Mouse (Mus musculus): ENCODE data around the gene Plxna3.

Gene Plxna3

DNA sequence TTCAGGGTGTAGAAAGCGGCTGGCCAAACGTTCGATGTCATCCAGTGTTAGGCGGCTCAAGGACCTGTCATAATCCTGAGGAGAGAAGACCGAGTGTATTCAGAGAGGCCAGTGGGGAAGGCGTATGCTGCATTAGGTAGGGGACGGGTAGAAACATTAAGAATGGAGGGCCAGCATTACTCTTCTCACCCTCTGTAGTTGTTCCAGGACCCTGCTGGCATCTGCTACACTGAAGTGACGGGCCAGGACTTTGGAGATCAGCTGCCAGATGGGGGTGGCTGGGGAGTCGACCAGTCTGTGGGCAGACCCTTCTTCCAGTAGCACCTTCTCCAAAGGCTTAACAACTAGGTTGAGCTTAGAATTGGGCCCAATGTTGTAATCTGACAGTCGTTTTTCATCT is 38.6 kb downstream of the Plxna3 start:
- no peak for DNase-seq (ENCODE audit: extremely low read depth, low read depth, low spot score)

DNA sequence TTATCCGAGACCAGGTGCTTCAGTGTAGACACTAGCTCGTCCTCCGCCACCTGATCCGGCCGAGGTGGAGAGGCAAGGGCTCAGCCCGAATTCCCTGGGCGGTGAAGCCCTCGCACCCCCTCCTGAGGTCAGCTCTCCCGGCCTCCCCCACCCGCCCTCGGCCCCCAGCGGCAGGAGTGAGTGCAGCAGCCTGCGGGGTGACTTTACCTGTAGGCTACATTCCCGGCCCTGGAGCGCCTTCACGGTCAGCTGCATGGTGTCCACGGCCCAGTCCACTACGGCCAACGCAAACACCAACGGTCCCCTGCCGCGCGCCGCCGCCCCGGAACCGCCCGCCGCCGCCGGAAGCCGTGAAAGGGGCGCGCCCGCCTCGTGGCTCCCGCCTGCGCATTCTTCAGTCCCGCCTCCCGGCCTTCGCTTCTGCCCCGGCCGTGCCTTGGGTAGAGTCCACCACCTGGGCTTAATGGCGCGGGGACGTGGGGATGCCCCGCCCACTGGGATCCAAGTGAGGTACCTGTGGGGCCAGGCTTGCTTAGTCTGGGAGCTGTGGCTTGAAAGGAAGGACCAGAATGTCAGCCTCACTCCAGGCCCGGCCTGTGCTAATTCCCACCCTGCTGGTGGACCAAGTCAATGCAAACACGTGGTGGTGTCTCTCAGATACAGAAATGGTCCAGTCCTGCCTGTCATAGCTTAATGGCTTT is 39.5 kb downstream of the Plxna3 start:
- DNase-seq (ENCODE audit: extremely low read depth, low read depth, low spot score), result no peak

DNA sequence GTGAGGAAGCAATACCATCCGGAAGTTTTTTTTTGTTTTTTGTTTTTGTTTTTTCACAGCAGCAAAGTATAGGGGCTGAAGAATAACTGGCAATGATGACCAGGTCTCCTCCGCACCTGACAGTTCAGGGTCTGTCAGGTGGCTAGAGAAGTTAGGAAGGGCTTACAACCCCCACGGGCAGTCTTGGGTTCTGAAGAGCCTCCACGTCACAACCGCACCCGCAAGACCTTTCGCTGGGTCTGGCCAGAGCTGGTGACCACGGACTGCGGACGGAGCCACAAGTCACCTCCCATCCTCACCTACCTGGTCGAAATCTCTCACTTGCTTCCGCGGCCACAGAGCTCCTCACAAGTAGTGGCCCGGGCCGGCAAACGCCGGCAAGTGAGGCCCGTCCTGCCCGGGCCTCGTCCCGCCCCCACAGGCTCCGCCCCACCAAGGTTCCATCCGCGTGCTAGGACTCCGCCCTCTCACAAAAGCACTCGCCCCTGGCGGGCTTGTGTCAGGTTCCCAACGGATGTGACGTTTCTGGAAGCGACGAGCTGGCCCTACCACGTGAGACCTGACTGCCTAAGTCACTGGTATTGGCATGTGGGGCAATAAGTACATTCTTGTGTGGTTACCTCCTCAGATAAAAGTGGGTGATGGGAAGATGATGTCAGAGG is 44.2 kb downstream of the Plxna3 start, which contains the start of the genes Ubl4a and Slc10a3:
Gene Ubl4a (minus strand): TSS at position 331 of the 662 bp plus-strand sequence.
Gene Slc10a3 (minus strand): TSS at position 462 of the 662 bp plus-strand sequence.
- DNase-seq (ENCODE audit: extremely low read depth, low read depth, low spot score), result peak; percentile 26

DNA sequence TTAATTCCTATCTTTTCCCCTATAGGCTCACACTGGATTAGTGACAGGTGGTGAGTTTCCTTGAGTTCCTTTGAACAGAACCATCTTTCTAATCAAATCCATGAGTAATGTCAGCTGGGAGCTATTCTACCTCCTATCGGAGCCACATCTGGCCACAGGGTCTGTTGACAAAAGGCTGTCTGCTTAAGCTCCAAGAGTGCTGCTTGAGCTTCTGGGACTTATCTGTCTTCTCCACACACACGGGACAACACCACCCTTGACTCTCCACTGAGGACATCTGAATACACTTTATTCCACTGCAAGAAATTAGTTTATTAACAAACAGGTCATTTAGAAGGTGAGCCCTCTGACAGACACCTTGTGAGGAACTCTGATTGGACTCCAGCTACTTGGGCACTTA is 55.6 kb downstream of the Plxna3 start:
- DNase-seq (ENCODE audit: extremely low read depth, low read depth, low spot score), result no peak

DNA sequence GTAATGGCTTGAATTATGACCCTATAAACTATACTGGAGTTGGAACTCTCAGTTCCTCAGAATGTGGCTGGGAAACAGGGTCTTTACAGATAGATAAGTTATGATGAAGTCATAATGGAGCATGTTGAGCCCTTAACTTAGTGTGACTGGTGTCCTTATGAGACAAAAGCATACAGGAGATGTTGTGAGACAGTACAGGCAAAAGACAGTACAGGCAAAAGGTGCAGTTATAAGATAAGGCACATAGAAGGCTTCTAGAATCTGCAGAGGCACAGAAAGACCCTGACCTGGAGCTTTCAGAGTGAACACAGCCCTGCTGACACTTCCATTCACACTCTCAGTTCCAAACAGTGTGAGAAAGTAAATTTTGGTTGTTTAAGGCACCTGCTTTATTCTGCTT is 59.3 kb downstream of the Plxna3 start:
- DNase-seq (ENCODE audit: extremely low read depth, low read depth, low spot score), result no peak

DNA sequence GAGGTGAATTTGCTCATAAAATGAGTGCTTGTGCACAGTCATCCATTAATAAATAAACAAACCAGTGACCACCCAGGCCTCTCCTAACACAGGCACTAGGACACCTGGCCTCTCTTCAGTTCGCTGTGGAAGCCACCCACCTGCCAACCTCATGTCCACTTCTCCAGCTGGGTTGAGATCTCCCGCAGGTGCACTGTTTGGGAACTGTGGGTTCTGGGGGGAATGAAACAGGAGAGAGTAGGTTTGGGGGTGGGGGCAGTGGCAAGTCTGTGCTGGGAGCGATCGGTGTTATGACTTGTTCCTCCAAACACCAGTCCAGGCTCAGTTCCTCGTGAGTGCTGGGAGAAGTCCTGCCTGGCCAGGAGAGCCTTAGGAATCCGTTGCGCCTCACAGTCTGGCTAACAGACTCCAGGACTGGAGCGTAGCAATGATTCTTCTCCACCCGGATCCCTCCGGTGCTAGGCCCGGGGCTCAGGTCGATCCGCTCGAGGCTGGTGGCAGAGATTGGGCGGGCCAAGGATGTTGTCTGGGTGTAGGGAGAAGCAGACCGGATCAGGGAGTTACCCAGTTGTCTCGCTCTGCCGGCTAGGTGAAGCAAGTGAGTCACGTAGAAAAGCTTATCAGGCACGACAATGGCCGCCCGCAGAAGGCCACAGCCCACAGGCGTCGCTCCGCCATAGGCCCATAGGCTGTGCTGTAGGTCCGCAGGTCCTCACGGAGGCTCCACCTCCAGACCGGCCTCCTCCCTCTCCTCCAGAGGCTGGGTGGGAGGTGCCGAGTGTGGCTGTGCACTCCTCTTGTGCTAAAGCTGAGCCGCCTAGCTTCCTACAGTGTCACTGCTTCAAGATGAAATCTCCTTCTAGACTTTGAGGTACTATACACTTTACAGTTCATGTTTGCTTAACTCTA is 63.9 kb downstream of the Plxna3 start, which contains the start of the genes Fam3a and Ikbkg:
Gene Fam3a (minus strand): TSS at position 738 of the 909 bp plus-strand sequence.
Gene Ikbkg (plus strand): TSS at position 756 of the 909 bp plus-strand sequence.
- peak; percentile 18 for DNase-seq (ENCODE audit: extremely low read depth, low read depth, low spot score)

Measured in fat pad, adult 2 months (tissue).